Mouse (Mus musculus) hindbrain, postnatal 0 days (tissue): ENCODE results near the gene Fzr1. TPM values are rescaled to one million over a fixed set of nuclear protein-coding genes. Genes with fewer than 3 reads are reported as not detected.

ENCODE experiments used
- ATAC-seq: fragments of 200-750 bp; cut with Nextera tagmentation; 2 replicates; pipeline ENCODE4 v1.8.0; 2017; ENCODE audit warnings: mild to moderate bottlenecking, moderate TSS enrichment, moderate library complexity
- DNase-seq: peaks from one replicate; pipeline ENCODE4 v3.0.0-alpha.2; 2015; ENCODE audit warnings: low spot score
- H3K27ac ChIP-seq: fragments of 300-500 bp; sonication (generic); 2 replicates; pipeline ENCODE4 v1.5.1; 2014; ENCODE audit warnings: mild to moderate bottlenecking
- H3K27me3 ChIP-seq: fragments of 300-500 bp; sonication (generic); 2 replicates; pipeline ENCODE4 v1.6.1; 2014; ENCODE audit warnings: low read length, mixed read lengths; ENCODE audit not compliant: insufficient read depth
- H3K36me3 ChIP-seq: fragments of 300-500 bp; sonication (generic); 2 replicates; pipeline ENCODE4 v1.6.1; 2014; ENCODE audit warnings: low read length, mixed read lengths; ENCODE audit not compliant: insufficient read depth
- H3K4me1 ChIP-seq: fragments of 300-500 bp; sonication (generic); 2 replicates; pipeline ENCODE4 v1.6.1; 2014; ENCODE audit warnings: antibody characterized with exemption, low read length, mixed read lengths; ENCODE audit not compliant: insufficient read depth
- H3K4me2 ChIP-seq: fragments of 300-500 bp; sonication (generic); 2 replicates; pipeline ENCODE4 v1.6.1; 2014; ENCODE audit warnings: low read depth, mild to moderate bottlenecking, low read length, moderate library complexity, mixed read lengths
- H3K4me3 ChIP-seq: fragments of 300-500 bp; sonication (generic); 2 replicates; pipeline ENCODE4 v1.5.1; 2014; ENCODE audit warnings: low read length
- H3K9ac ChIP-seq: fragments of 300-500 bp; sonication (generic); replicated peaks from 2 replicates; pipeline ENCODE4 v1.6.1; 2014; ENCODE audit warnings: mild to moderate bottlenecking, low read length, moderate library complexity, mixed read lengths
- H3K9me3 ChIP-seq: fragments of 300-500 bp; sonication (generic); 2 replicates; pipeline ENCODE4 v1.6.1; 2016; ENCODE audit warnings: low read length, mixed read lengths
- CTCF ChIP-seq: IDR thresholded peaks from 2 replicates; pipeline ENCODE4 v1.5.1; 2016; ENCODE audit warnings: antibody characterized with exemption, control low read depth, low read depth
- WGBS: fragments of 180-500 bp; shearing (Covaris S2); extraction: QIAGEN DNeasy Blood & Tissue Kit; methylation state at CpG from one replicate; pipeline ENCODE4 v1.1.7; 2014; 5-methylcytosine and 5-hydroxymethylcytosine counted together
- polyA plus RNA-seq: library from polyadenylated mRNA; unstranded; fragments of >200 nt; fragmentation: Nextera tagmentation; extraction: Ambion mirVana; gene quantifications from 2 replicates; pipeline ENCODE4 v1.2.1, GENCODE M21; 2015
- total RNA-seq: library from RNA; depleted of rRNA; stranded (reverse); fragments of >200 nt; gene quantifications from 2 replicates; pipeline ENCODE4 v1.2.3, GENCODE M21; 2014

Gene Fzr1
- total and polyA plus RNA-seq, 2 experiments from 2014 or later = 106 to 134 TPM

- Histone ChIP-seq H3K9me3 (no peaks in the 10 kb centered on the region), H3K27me3 (no peaks in the 10 kb centered on the region), H3K27ac (no peak overlapping the region), H3K4me1 (0 out of 2 replicates have a peak, but pooled peaks cover 7% of the 10 kb centered on the region), H3K9ac (no peak overlapping the region), H3K4me2 (no peak overlapping the region), H3K4me3 (no peak overlapping the region), H3K36me3 (no peaks in the 10 kb centered on the region)
- no peak for TF ChIP-seq CTCF
- WGBS = 62% methylated on average over 11 of the region's 11 CpGs
- DNase-seq (no peak), ATAC-seq (no peak)
Measured at GRCm38 (mm10) chr10:81334324-81334723, 44.0 kb downstream of the Fzr1 start.

- ATAC-seq (no peak), DNase-seq (no peak)
- H3K36me3 ChIP-seq = 0 out of 2 replicates have a peak, but pooled peaks cover under 1% of the 10 kb centered on the region
- no peak for TF ChIP-seq CTCF
- H3K27me3 ChIP-seq = no peaks in the 10 kb centered on the region
- H3K4me3 ChIP-seq = no peak overlapping the region
- H3K4me1 ChIP-seq = 0 out of 2 replicates have a peak, but pooled peaks cover 7% of the 10 kb centered on the region
- H3K9me3 ChIP-seq = no peaks in the 10 kb centered on the region
- no peak overlapping the region for H3K9ac ChIP-seq
- no peak overlapping the region for H3K27ac ChIP-seq
- no peak overlapping the region for H3K4me2 ChIP-seq
- 16% methylated on average over 29 of the region's 29 CpGs for WGBS
Measured at GRCm38 (mm10) chr10:81332277-81332676, 46.0 kb downstream of the Fzr1 start.

GRCm38 (mm10) chr10:81330007-81330406 lies 48.3 kb downstream of the Fzr1 start:
- ATAC-seq (no peak), DNase-seq (no peak)
- Histone ChIP-seq H3K27me3 (no peaks in the 10 kb centered on the region), H3K4me2 (no peak overlapping the region), H3K4me1 (no peaks in the 10 kb centered on the region), H3K9ac (no peak overlapping the region), H3K36me3 (peaks cover 23% of the 10 kb centered on the region), H3K27ac (no peak overlapping the region), H3K9me3 (no peaks in the 10 kb centered on the region), H3K4me3 (no peak overlapping the region)
- TF ChIP-seq CTCF = no peak
- WGBS = 55% methylated on average over 4 of the region's 4 CpGs

GRCm38 (mm10) chr10:81329194-81329975 lies 48.9 kb downstream of the Fzr1 start:
- Histone ChIP-seq H3K36me3 (peaks cover 29% of the 10 kb centered on the region), H3K4me1 (no peaks in the 10 kb centered on the region), H3K9me3 (no peaks in the 10 kb centered on the region), H3K27ac (no peak overlapping the region), H3K9ac (no peak overlapping the region), H3K4me3 (no peak overlapping the region), H3K4me2 (no peak overlapping the region), H3K27me3 (no peaks in the 10 kb centered on the region)
- DNase-seq = no peak
- 77% methylated on average over 10 of the region's 10 CpGs for WGBS
- no peak for TF ChIP-seq CTCF
- ATAC-seq = no peak

- no peak within 1 kb of the TSS for H3K9ac ChIP-seq
Measured at GRCm38 (mm10) chr10:81328386-81328785, 49.9 kb downstream of the Fzr1 start, which contains the start of gene Tbxa2r. Gene Tbxa2r, plus strand, starts transcription at chr10:81328731.

GRCm38 (mm10) chr10:81327959-81328358 lies 50.4 kb downstream of the Fzr1 start:
- WGBS = 40% methylated on average over 2 of the region's 2 CpGs
- DNase-seq (no peak), ATAC-seq (no peak; the same call in 1 of the 2 replicates)
- Histone ChIP-seq H3K9me3 (no peaks in the 10 kb centered on the region), H3K9ac (no peak overlapping the region), H3K4me2 (no peak overlapping the region), H3K4me3 (no peak overlapping the region), H3K27me3 (no peaks in the 10 kb centered on the region), H3K4me1 (no peaks in the 10 kb centered on the region), H3K36me3 (peaks cover 43% of the 10 kb centered on the region), H3K27ac (no peak overlapping the region)
- no peak for TF ChIP-seq CTCF

More at GRCm38 (mm10) chr10:81328386-81328785, 49.9 kb downstream of the Fzr1 start, which contains the start of gene Tbxa2r:
- DNase-seq = no peak
- H3K9me3 ChIP-seq = no peaks in the 10 kb centered on the region
- no peak within 1 kb of the TSS for H3K4me2 ChIP-seq
- no peak for TF ChIP-seq CTCF
- WGBS = 9% methylated on average over 10 of the region's 10 CpGs
- H3K36me3 ChIP-seq = peaks cover 39% of the 10 kb centered on the region
- no peaks in the 10 kb centered on the region for H3K4me1 ChIP-seq
- H3K27ac ChIP-seq = peak within 1 kb of the TSS; percentile 20; the same call in 1 of the 2 replicates
- H3K4me3 ChIP-seq = no peak within 1 kb of the TSS
- no peaks in the 10 kb centered on the region for H3K27me3 ChIP-seq
- ATAC-seq = no peak; the same call in 1 of the 2 replicates

GRCm38 (mm10) chr10:81326858-81327257 lies 51.5 kb downstream of the Fzr1 start:
- Histone ChIP-seq H3K4me3 (no peak overlapping the region), H3K36me3 (peaks cover 48% of the 10 kb centered on the region), H3K9me3 (no peaks in the 10 kb centered on the region), H3K27me3 (no peaks in the 10 kb centered on the region), H3K4me2 (no peak overlapping the region), H3K9ac (no peak overlapping the region), H3K4me1 (peaks cover 2% of the 10 kb centered on the region; the same call in 1 of the 2 replicates), H3K27ac (peak overlapping the region; percentile 60; the same call in 1 of the 2 replicates)
- no peak for DNase-seq
- TF ChIP-seq CTCF = no peak
- ATAC-seq = no peak
- 76% methylated on average over 6 of the region's 6 CpGs for WGBS
